Mouse (Mus musculus) left cerebral cortex, postnatal 4 days (tissue): Measurements from ENCODE around the gene Papola. TPM values are rescaled to one million over a fixed set of nuclear protein-coding genes. Genes with fewer than 3 reads are reported as not detected.
A peak's percentile ranks its signal among the peaks of the same experiment; 100 is the strongest.

Experiments used
- DNase-seq: peaks from one replicate; pipeline ENCODE4 v3.0.0-alpha.2; 2022
- intact Hi-C: fragments of 180-260 bp; cut with DNase I; formaldehyde crosslinking; loops from one replicate; pipeline ENCODE4 v1.15.1; 2025
- microRNA-seq: library from miRNA; unstranded; fragments of <30 nt; microRNA quantifications from one replicate; pipeline ENCODE4 v1.2.0, GENCODE M21; 2022
- total RNA-seq, 2 experiments: library from RNA; stranded (reverse); gene quantifications; 2 replicates each; pipeline ENCODE4 v1.2.3; 2021

The Papola gene
- total RNA-seq, 2 experiments from 2014 or later: 150 to 173 TPM

- intact Hi-C loops: loop anchor here (5.0 kb wide), 1 partner anchor 104 kb away; no protein-coding TSS in a partner anchor
- DNase-seq: no peak
Measured at GRCm38 (mm10) chr12:105857902-105858640, 73.6 kb downstream of the Papola start.

- intact Hi-C loops: no loop called here
- DNase-seq: peak; percentile 39
Measured at GRCm38 (mm10) chr12:105862072-105862471, 77.6 kb downstream of the Papola start.

DNA sequence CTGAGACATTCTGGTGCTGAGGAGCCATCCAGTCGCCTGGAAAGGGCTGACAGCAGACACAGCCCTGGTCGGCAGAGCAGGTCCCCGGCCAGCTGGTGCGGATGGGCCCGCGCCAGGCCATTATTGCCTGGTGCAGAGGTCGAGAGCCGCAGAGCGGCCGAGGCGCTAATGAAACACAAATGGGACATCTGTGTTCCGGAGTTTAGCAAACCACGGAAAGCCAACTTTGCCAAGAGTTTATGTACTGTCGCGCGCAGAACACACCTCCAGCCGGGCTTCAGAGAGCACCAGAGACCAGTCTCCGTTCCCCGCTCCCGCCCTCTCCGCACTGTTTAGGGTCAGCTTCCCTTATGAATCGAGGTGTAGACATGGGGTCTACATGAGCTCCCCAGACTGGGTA, 78.1 kb downstream of the Papola start:
- intact Hi-C loops: no loop called here

DNA sequence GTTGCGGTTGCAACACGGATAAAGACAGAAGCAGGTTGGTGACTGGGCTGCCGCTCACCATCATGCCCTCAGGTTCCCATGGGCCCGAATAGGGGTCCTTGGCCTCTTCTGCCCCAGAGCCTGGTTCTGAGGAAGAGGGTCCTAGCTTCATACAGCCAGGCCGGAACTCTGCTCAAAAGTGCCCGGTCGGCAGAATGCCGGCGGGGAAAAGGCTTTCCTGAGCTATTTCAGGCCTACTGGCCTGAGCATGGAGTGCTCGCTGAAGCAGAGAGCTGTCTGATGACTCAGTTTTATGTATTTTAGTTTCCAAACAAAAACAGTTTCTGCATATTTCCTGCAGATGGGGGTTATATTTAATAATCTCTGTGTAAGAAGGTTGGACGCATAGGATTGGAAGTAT, 78.9 kb downstream of the Papola start:
- intact Hi-C loops: no loop called here

More for the DNA sequence above, 78.1 kb downstream of the Papola start:
- DNase-seq: peak; percentile 84

DNA sequence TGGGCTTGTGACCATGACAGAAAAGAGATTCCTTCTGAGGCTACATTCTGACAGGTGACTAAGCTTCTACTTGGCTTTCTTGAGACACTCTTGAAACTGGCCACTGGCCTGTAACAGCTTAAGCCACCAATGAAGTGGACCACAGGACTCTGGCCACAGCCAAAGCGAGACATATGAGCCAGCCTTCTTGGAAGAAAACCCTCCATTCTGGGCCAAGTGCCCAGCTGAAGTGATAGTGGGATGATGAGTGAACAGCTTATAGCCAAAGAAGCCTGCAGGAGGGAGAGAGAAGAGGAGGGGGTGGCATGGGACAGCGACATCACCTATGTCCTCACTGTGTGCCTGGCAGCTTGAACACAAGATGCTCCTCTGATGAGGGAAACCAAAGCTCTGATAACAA, 83.2 kb downstream of the Papola start:
- DNase-seq: peak; percentile 76
- intact Hi-C loops: no loop called here

More for the DNA sequence above, 78.9 kb downstream of the Papola start:
- no peak for DNase-seq

- intact Hi-C loops: no loop called here
- no peak for DNase-seq
Measured at GRCm38 (mm10) chr12:105869242-105869641, 84.7 kb downstream of the Papola start.

DNA sequence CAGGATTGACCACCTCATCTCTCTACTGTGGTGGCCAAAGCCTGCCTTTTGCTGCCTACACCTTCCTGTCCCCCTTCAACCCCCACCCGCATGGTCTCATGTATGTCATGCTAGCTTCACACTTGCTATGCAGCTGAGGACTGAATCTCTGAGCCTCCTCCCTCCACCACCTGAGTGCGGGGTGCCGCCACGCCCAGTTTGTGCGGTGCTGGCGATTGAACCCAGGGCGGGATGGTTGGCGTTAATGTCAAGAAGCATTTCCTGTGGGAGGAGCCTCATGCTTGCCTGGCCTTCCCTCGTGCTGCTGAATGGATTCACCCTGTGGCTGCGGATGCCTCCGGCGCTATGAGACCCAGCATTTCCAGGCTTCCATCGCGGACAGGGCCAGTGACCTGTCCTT, 85.2 kb downstream of the Papola start:
- no peak for DNase-seq
- intact Hi-C loops: no loop called here

- DNase-seq: no peak
- intact Hi-C loops: no loop called here
Measured at GRCm38 (mm10) chr12:105873283-105873682, 88.8 kb downstream of the Papola start.

- peak; percentile 87 for DNase-seq
- intact Hi-C loops: no loop called here
Measured at GRCm38 (mm10) chr12:105875112-105875511, 90.6 kb downstream of the Papola start.

DNA sequence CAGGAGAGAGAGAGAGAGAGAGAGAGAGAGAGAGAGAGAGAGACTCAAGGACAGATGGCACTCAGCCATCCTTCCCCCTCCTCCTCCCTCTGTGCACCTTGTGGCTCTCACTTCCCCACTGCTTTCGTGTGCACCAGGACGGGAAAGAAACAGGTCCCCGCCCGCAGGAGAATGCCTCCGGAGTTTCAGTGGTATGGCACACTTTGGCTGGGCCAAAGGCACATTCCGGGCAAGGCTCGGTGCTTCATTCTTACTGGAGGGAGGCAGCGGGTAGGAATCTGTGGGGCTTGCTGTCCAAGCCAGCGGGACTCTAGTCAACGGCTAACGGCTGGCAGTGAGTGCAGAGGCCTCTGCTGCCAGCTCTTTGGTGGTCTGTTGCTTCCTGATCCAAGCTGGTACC, 92.0 kb downstream of the Papola start:
- peak; percentile 75 for DNase-seq
- intact Hi-C loops: no loop called here

DNA sequence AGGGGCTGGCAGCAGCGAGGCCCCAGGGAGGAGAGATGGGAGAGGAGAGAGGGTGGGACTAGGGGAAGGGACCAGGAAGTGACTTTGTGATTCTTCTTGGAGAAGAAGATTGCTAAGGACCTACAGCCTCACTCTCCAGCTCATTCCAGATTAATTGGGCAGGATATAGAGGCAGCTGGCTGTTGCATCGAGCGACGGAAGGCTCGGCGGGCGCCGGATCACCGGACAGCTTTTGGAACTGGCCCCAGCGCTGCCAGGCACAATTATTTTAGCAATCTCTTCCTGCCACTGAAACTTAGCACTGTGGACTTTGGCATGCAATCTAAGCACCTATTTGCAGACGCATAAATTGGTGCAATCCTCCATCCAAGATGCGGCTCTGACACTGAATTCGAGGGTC, 92.4 kb downstream of the Papola start:
- intact Hi-C loops: no loop called here
- no peak for DNase-seq

- intact Hi-C loops: no loop called here
- peak; percentile 60 for DNase-seq
Measured at GRCm38 (mm10) chr12:105878746-105879145, 94.3 kb downstream of the Papola start.

DNA sequence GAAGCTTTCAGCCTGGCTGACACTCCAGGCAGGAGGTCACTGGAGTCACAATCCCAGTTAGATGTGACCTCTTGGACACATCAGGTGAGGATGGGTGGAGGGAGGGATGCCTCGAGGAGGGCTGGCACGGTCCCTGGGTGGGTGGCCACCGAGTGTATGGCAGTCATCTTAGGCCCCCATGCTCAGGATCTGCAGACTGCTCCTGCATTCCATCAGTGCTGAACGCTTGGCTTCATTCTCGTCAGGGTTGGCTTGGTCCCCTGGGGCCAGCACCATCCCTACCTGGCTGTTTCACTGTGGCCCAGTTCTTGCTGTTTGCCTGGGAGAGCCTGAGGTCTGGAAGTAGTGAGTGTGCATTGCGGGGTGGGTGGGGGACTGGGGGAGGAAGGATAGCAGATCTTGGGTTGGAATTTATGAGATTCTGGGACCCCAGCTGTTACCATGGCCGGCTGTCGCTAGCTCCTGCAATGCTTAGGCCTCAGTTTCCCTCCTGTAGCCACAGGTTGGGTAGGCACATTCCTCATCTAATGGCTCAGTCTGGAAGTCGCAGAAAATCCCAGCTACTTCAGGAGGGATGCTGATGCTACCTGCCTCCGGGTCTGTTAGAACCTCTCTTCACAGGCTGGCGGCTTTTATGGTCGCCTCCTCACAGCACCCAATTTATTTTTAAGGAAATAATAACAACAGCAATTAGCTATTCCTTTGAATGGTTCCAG, 99.5 kb downstream of the Papola start:
- no peak for DNase-seq
- intact Hi-C loops: no loop called here

DNA sequence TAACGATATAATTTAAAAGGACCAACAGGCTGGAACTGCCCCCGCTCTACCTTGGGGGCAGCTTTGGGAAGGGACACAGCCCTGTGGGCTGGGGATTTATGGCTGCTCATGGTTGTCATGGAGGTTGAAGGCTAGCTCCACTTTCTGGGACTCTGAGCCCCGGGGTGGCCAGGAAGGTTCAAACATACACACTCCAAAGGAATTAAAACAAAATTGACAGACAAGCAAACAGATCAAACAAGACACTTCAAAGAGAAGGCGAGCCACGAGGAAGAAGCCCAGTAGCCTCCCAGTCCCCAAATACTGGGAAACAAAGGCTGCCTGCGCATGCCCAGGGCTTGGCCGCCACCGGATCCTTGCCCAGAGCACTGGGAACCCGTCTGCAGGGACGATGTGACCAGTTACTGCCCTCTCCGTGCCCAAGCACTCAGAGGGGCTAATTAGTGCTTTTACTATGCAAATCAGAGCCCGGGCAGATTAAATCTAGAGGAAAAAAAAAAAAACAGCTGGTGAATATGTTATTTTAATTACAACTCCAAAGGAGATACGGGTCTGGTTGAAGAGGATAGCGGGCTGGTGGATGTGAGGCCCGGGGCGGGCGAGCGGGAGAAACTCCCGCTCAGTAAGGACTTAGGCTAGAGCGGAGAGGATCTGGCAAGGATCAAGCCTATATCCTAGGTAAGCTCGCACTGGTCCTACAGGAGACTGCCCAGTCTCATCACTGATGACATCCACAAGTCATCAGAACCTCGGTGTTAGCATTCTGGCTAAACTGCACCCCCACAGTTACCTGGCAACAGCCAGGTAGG, 100.2 kb downstream of the Papola start:
- intact Hi-C loops: no loop called here
- no peak for DNase-seq

Small RNAs within 50 kb of the gene (microRNA-seq; reads per million reads assigned to microRNA genes)
- gene Gm22120: not detected

Other genes starting within 250 kb of the Papola start
- under 1 TPM; 0.42 to 0.58 TPM for gene Bdkrb2, start 221.5 kb upstream of the Papola start, total RNA-seq
- gene Bdkrb1, start 181.6 kb upstream of the Papola start, total RNA-seq: not detected
- 10 to 100 TPM; 14.2 to 14.4 TPM for gene Gskip, start 99.9 kb upstream of the Papola start, total RNA-seq
- gene Atg2b, start 99.5 kb upstream of the Papola start, total RNA-seq: 10 to 100 TPM; 38.5 to 39.3 TPM
- gene Ak7, start 78.7 kb upstream of the Papola start, total RNA-seq: 1 to 10 TPM; 1.4 TPM
- gene Vrk1, start 225.5 kb downstream of the Papola start, total RNA-seq: 10 to 100 TPM; 22.7 to 24.9 TPM